Mouse (Mus musculus): ENCODE results near the gene Mapkapk2.

Gene Mapkapk2

DNA sequence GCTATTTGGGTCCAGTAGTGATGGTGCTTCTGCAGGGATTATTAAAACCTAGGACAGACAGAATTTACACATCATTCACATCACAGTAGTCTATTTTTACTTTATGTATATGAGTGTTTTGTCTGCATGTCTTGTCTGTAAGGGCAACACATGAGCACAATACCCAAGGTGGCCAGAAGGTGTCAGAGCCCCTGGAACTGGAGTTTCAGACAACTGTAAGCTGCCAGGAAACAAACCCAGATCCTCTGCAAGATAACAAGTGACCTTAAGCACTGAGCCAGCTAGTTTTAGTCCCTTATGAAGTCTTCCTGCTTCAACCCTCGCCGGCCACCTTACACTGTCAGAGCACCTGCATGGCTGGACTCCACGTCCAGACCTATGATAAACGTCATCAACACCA lies 17.9 kb downstream of the Mapkapk2 start:
- DNase-seq = peak in 1 of 2 experiments; percentile 48

- DNase-seq = peak; percentile 82 to 87
Observed at GRCm38 (mm10) chr1:131078761-131079330, 18.8 kb downstream of the Mapkapk2 start.

GRCm38 (mm10) chr1:131075098-131075791 lies 22.4 kb downstream of the Mapkapk2 start:
- no peak for DNase-seq

- DNase-seq = peak; percentile 65 to 79
Observed at GRCm38 (mm10) chr1:131074524-131074938, 23.1 kb downstream of the Mapkapk2 start.

DNA sequence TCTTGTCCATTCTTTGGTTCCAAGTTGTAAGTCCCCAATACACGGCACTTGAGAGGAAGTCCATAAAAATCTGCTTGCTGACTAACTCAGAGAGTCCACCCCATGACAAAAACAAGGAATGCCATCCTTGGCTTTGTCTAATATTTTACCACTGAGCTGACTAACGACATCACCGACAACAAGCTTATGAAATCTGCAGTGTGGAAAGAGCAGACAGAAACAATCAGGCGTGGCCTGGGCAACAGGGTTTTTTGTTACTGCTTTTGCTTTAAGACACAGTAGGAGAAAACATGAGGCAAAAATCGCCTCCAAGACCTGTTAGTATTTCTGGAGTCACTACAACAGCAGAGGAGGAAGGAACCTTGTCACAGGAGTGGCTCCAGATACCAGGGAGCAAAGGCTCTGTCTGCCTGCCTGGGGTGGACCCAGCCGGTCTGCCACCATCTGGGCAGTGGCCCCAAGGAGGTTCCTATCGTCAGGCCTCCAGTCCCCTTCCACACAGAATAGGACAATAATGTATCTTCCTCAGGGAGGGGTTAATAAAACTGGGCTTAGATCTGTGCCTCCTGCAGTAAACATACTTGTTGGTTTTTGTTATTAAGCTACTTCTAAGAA lies 25.1 kb downstream of the Mapkapk2 start:
- DNase-seq = no peak

DNA sequence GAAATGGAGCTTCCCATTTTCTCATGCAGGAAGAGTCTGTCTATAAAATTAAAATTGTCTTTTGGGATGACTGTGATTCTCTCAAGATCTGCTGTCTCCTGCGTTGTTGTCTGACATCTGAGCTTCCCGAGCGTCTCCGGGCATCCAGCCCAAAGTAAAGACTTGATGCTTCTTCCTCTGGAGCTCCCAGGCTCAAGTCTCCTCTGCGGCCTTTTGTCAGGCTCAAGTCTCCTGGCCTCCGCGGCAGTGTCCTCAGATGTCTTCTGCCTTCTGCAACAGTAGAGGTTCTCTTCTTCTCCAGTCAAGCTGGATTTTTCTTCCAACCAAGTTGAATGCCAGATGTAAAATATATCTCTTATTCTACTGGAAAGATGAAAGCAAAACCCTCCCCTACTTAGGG lies 28.6 kb downstream of the Mapkapk2 start:
- DNase-seq = peak in 1 of 2 experiments; percentile 50

DNA sequence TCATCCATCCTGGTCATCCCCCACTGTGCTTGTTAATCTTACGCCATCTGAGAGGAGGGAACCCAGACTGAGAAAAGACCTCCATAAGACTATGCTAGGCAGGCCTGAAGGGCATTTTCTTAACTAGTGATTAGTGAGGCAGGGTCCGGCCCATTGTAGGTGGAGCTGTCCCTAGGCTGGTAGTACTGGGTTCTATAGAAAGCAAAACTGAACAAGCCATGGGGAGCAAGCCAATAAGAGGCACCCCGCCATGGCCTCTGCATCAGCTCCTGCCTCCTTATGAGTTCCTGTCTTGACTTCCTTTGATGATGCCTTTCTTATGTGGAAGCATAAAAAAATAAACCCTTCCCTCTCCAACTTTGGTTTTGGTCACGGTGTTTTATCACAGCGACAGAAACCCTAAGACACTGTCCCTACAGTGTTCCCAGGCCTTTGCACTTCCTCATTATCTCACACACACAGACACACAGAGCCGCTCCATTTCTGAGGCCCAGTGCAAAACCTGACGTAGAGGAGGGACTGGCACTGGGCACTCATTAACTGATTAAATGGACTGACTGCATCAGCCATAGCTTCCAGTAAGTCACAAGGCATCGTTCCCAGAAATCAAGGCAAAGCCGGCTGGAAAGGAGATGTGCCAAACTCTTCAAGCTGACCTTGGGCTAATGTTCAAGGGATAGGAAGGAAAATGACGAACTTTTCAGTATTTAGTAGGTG lies 29.5 kb downstream of the Mapkapk2 start:
- peak; percentile 67 to 69 for DNase-seq

DNA sequence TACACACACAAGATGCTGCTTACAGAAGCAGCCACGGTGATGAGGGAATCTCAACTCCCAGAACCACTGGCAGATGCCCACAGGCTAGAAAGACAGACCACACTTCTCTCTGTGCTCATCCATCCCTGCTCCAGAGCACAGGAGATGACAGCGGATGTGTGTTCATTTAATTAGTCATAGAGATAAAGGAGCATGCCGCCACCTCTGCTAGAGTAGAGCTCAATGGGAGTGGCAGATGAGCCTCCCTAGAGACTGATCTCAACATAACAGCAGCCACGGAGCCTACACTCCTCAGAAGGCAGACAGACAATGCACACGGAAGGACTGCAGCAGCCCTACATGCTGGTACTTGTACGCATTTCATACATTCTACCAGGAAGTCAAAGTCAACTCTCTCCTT lies 33.4 kb downstream of the Mapkapk2 start:
- DNase-seq = no peak

- DNase-seq = peak in 1 of 2 experiments; percentile 64
Observed at GRCm38 (mm10) chr1:131062821-131063220, 34.8 kb downstream of the Mapkapk2 start.

DNA sequence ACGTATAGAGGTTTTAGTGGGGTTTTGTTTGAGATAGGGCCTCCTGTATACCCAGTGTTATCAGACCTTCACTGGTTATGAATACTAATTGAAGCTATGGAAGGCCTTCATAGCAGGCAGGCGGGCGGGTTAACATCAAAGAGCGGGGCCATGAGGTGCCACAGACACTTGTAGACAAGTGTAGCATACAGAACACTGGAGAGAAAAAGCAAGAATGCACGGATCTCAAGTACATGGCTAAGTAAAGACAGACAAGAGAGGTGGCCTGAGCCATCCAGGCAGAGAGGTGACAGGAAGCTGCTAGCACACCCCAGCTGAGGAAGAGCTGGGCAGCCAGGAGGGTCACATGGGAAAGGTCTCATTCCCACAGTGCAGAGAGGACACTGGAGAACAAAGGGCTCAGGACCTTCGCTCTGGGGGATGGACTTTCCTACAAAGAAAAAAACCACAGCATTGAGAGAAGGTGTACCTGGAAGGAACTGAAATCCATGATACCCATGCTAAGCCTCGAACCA lies 35.8 kb downstream of the Mapkapk2 start:
- no peak for DNase-seq

DNA sequence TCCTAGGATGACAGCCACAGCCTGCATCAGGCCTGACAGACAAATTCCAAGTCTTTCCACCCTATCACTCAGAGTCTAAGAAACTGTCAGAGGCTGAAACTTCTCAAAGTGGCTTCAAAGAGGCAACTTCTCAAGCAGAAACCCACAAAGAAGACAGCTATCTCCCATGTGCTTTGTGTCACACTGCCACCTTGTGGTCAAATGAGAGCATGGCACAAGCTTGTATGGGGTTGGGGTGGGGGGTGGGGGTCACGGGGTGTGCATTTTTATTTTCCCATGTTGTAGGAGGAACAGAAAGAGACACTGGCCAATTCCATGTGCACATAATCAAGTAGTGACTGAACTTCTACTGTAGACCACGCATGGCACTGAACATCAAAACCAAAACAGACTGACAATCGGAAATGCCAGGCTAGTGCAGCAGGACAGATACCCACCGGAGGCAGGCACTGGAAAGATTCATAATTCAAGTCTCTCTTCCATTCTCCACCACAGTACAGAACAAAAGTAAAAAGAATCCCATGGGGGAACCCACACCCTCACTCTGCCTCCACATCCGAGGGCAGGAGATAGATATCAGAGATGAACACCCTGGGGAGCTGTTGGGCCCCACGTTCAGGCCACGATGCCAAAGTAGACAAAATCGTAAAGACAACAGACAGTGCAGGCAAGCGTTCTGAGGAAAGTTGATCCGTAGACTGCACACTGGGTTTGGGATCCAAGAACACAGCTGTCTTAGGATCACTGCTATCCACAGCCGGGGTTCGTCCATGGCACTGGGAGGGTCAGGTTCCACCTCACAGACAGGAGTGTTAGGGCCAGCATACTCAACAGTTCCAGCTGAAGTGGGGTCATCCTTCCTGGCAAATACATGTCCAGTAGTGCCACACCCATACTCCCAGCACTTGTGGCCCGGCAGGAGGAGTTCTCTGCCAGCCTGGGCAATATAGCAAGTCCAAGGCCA lies 37.1 kb downstream of the Mapkapk2 start:
- DNase-seq = peak; percentile 70 to 82

GRCm38 (mm10) chr1:131059841-131060240 lies 37.8 kb downstream of the Mapkapk2 start:
- DNase-seq = peak; percentile 50 to 65

- peak in 1 of 2 experiments; percentile 30 for DNase-seq
Observed at GRCm38 (mm10) chr1:131059411-131059810, 38.2 kb downstream of the Mapkapk2 start.

DNA sequence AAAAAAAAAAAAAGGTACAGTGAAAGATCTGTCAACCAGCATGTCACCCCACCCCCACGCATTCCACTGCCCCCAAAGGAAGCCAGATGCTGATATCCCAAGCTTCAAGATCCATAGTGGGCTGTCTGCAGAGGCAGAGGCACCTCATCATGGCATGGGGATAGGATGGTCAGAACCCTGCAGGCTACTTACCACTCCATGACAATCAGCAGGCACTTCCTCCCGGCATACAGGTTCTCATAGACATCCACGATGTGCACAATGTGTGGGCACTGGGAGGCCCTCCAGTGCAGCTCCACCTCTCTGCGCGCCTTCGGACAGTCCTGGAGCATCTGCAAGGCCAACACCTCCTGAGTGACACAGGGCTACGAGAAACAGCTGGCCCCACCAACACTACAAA lies 39.2 kb downstream of the Mapkapk2 start:
- peak in 1 of 2 experiments; percentile 4 for DNase-seq

GRCm38 (mm10) chr1:131054251-131054650 lies 43.4 kb downstream of the Mapkapk2 start:
- no peak for DNase-seq

- no peak for DNase-seq
Observed at GRCm38 (mm10) chr1:131053656-131054055, 44.0 kb downstream of the Mapkapk2 start.

DNA sequence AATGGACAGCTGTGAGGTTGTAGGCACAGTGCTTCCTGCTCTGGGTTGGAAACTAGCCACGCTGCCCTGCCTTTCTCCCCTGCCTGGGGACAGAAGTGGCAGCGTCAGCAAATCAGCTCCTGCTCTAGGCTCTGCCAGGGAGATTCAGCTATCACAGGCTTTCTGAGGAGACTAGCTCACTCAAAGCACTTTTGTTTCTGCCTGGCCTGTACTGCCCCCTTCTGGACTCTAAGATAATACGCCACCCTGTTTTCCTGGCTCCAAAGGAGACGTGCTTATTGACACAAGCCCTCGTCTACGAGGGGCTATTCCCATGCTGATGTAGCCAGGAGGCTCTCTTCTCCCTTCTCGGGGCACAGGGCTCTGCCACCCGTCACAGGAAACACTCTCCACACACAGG lies 44.4 kb downstream of the Mapkapk2 start:
- DNase-seq = peak; percentile 82 to 90

- peak in 1 of 2 experiments; percentile 3 for DNase-seq
Observed at GRCm38 (mm10) chr1:131051073-131051472, 46.6 kb downstream of the Mapkapk2 start.

DNA sequence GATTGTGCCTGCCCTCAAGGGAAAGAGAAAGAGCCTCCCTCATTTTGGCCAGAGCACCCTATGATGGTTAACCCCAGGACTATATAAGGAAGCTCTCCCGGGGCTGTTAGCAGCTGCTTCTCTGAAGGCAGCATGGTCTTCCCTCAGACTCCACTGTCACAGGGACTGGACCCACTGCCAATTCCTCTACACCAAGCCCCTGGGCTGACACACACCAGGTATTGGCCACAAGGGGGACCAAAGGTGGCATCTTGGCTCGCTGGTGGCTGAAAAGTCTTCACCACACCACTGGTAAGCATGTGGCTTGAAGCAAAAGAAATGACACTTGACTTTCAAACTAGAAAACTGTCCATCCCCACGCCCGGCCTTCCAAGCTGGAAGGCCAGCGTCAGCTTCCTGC lies 47.0 kb downstream of the Mapkapk2 start:
- DNase-seq = no peak

DNA sequence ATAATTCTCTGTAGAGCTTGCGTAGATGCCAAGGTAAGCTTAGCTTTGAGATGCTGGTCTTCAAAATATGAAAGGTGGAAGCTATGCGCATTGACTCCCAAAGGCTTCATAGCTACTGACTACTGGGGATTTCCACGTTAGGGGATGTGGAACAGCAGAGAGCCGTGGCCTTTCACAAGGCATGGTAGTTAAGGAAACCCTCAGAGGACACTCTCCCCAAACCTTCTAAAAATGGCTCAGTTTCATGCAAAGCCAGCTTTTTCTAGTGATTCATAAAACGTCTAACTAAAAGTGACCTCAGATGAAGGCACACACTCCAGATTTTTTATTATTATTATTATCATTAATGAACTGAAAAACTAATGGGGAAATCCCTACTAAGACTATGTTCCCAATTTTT lies 47.6 kb downstream of the Mapkapk2 start:
- no peak for DNase-seq

GRCm38 (mm10) chr1:131049361-131049806 lies 48.2 kb downstream of the Mapkapk2 start:
- no peak for DNase-seq

DNA sequence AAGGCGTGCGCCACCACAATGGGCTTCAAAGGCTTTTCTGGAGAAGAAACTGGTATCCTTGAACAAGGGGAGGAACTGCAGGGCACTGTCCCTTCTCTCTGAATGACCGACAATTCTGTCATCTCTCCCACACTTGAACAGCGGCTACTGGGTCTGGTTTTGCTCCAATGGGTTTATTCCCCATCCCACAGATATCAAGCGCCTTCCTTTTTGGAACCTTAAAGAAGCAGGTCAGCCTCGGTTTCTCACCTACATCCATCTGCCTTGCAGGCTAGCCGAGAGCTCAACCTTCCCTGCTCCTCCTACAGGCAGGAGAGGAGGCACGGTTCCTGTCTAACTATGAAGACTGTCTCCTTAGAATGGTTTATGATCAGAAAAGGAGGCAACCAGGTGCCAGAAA lies 48.7 kb downstream of the Mapkapk2 start:
- DNase-seq = no peak
